Mouse (Mus musculus) CH12.LX (cell line): Measurements from ENCODE around the gene Fgf16. TPM values are rescaled to one million over a fixed set of nuclear protein-coding genes. Genes with fewer than 3 reads are reported as not detected.

Experiments used
- polyA plus RNA-seq: library from polyadenylated mRNA; unstranded; fragments of >175 nt; gene quantifications from 2 replicates; pipeline ENCODE4 v1.2.1, GENCODE M21; 2012; ENCODE audit warnings: low read depth; ENCODE audit not compliant: insufficient read length
- total RNA-seq, 2 experiments: library from RNA; depleted of rRNA; stranded (reverse); fragments of 300-350 nt in 1 of 2; fragments of >200 nt in 1 of 2; gene quantifications; 2 replicates each; pipeline ENCODE4 v1.2.3; 2012 to 2014

Fgf16 gene
- total and polyA plus RNA-seq, 3 experiments, result not detected

Other genes with a start within 250 kb of the Fgf16 start
- gene Atrx, start 165.1 kb downstream of the Fgf16 start, total RNA-seq (2012; rRNA removed), result 64.3 and 67.1 TPM in 2 replicates
- gene Atrx, start 165.1 kb downstream of the Fgf16 start, total RNA-seq (2014; rRNA removed), result 64.9 and 72.4 TPM in 2 replicates
- 83.6 and 87.5 TPM in 2 replicates for gene Atrx, start 165.1 kb downstream of the Fgf16 start, polyA plus RNA-seq
- 55.1 and 60.7 TPM in 2 replicates for gene Magt1, start 247.6 kb downstream of the Fgf16 start, total RNA-seq (2012; rRNA removed)
- 78.4 and 90.3 TPM in 2 replicates for gene Magt1, start 247.6 kb downstream of the Fgf16 start, total RNA-seq (2014; rRNA removed)
- gene Magt1, start 247.6 kb downstream of the Fgf16 start, polyA plus RNA-seq, result 48.5 and 64.5 TPM in 2 replicates